Mouse (Mus musculus): ENCODE measurements around the gene Rnf224. TPM values are rescaled to one million over a fixed set of nuclear protein-coding genes. Genes with fewer than 3 reads are reported as not detected.
A peak's percentile ranks its signal among the peaks of the same experiment; 100 is the strongest.

Gene Rnf224
- polyA plus RNA-seq, 1 experiment, result not detected

- Histone ChIP-seq H3K4me3 (ENCODE audit: insufficient read depth, low read depth, low read length) (peak within 1 kb of the TSS; percentile 89), H3K27ac (ENCODE audit: insufficient read depth, low read depth, low read length) (peak within 1 kb of the TSS; percentile 56; the same call in 1 of the 2 replicates), H3K4me1 (ENCODE audit: control insufficient read depth, insufficient read depth, low read length) (peaks cover 26% of the 10 kb centered on the region)
- WGBS, result 0% methylated on average over 52 of the region's 59 CpGs
- TF ChIP-seq POLR2A (IDR thresholded peaks at IDR 0.05; ENCODE audit: insufficient read depth, low read depth, low read length), result peak; percentile 39
- no peak for TF ChIP-seq CTCF (IDR thresholded peaks at IDR 0.05; ENCODE audit: insufficient read depth, low read depth, low read length)
These were observed 5.5 kb upstream of the Rnf224 start, which contains the start of the genes Rnf208 and Cysrt1 for GRCm38 (mm10) chr2:25242101-25242506. Gene Rnf208 (plus strand): TSS chr2:25242255. Gene Cysrt1 (minus strand): TSS chr2:25242452.

- 19% methylated on average over 6 of the region's 6 CpGs for WGBS
- TF ChIP-seq CTCF (IDR thresholded peaks at IDR 0.05; ENCODE audit: insufficient read depth, low read depth, low read length), result no peak
- TF ChIP-seq POLR2A (IDR thresholded peaks at IDR 0.05; ENCODE audit: insufficient read depth, low read depth, low read length), result no peak
- Histone ChIP-seq H3K27ac (ENCODE audit: insufficient read depth, low read depth, low read length) (no peak overlapping the region), H3K4me1 (ENCODE audit: control insufficient read depth, insufficient read depth, low read length) (peaks cover 26% of the 10 kb centered on the region), H3K4me3 (ENCODE audit: insufficient read depth, low read depth, low read length) (peak overlapping the region; percentile 89)
These were observed 4.8 kb upstream of the Rnf224 start for GRCm38 (mm10) chr2:25241438-25241775.

- H3K27ac ChIP-seq (ENCODE audit: insufficient read depth, low read depth, low read length), result no peak overlapping the region
- TF ChIP-seq POLR2A (IDR thresholded peaks at IDR 0.05; ENCODE audit: insufficient read depth, low read depth, low read length) (0 out of 2 replicates have a peak, but pooled peaks have one; percentile 17), CTCF (IDR thresholded peaks at IDR 0.05; ENCODE audit: insufficient read depth, low read depth, low read length) (no peak)
- WGBS, result under 1% methylated on average over 29 of the region's 29 CpGs
- peak overlapping the region; percentile 89 for H3K4me3 ChIP-seq (ENCODE audit: insufficient read depth, low read depth, low read length)
- peaks cover 26% of the 10 kb centered on the region for H3K4me1 ChIP-seq (ENCODE audit: control insufficient read depth, insufficient read depth, low read length)
These were observed 4.3 kb upstream of the Rnf224 start for GRCm38 (mm10) chr2:25240723-25241437.

GRCm38 (mm10) chr2:25240310-25240709 is 3.7 kb upstream of the Rnf224 start:
- peak overlapping the region; percentile 89; the same call in 1 of the 2 replicates for H3K4me3 ChIP-seq (ENCODE audit: insufficient read depth, low read depth, low read length)
- no peak for TF ChIP-seq POLR2A (IDR thresholded peaks at IDR 0.05; ENCODE audit: insufficient read depth, low read depth, low read length)
- TF ChIP-seq CTCF (IDR thresholded peaks at IDR 0.05; ENCODE audit: insufficient read depth, low read depth, low read length), result no peak
- WGBS, result 52% methylated on average over 8 of the region's 8 CpGs
- H3K4me1 ChIP-seq (ENCODE audit: control insufficient read depth, insufficient read depth, low read length), result peaks cover 26% of the 10 kb centered on the region
- no peak overlapping the region for H3K27ac ChIP-seq (ENCODE audit: insufficient read depth, low read depth, low read length)

GRCm38 (mm10) chr2:25239766-25240165 is 3.2 kb upstream of the Rnf224 start:
- 95% methylated on average over 3 of the region's 3 CpGs for WGBS
- no peak for TF ChIP-seq CTCF (IDR thresholded peaks at IDR 0.05; ENCODE audit: insufficient read depth, low read depth, low read length)
- TF ChIP-seq POLR2A (IDR thresholded peaks at IDR 0.05; ENCODE audit: insufficient read depth, low read depth, low read length), result no peak
- H3K4me1 ChIP-seq (ENCODE audit: control insufficient read depth, insufficient read depth, low read length), result peaks cover 26% of the 10 kb centered on the region
- no peak overlapping the region for H3K27ac ChIP-seq (ENCODE audit: insufficient read depth, low read depth, low read length)
- H3K4me3 ChIP-seq (ENCODE audit: insufficient read depth, low read depth, low read length), result no peak overlapping the region

GRCm38 (mm10) chr2:25238106-25238505 is 1.5 kb upstream of the Rnf224 start:
- Histone ChIP-seq H3K27ac (ENCODE audit: insufficient read depth, low read depth, low read length) (no peak overlapping the region), H3K4me3 (ENCODE audit: insufficient read depth, low read depth, low read length) (no peak overlapping the region), H3K4me1 (ENCODE audit: control insufficient read depth, insufficient read depth, low read length) (peaks cover 18% of the 10 kb centered on the region)
- TF ChIP-seq POLR2A (IDR thresholded peaks at IDR 0.05; ENCODE audit: insufficient read depth, low read depth, low read length) (no peak), CTCF (IDR thresholded peaks at IDR 0.05; ENCODE audit: insufficient read depth, low read depth, low read length) (no peak)

- H3K4me1 ChIP-seq (ENCODE audit: control insufficient read depth, insufficient read depth, low read length), result peaks cover 13% of the 10 kb centered on the region
- WGBS, result 60% methylated on average over 4 of the region's 4 CpGs
- TF ChIP-seq CTCF (IDR thresholded peaks at IDR 0.05; ENCODE audit: insufficient read depth, low read depth, low read length) (no peak), POLR2A (IDR thresholded peaks at IDR 0.05; ENCODE audit: insufficient read depth, low read depth, low read length) (no peak)
- H3K4me3 ChIP-seq (ENCODE audit: insufficient read depth, low read depth, low read length), result no peak overlapping the region
- no peak overlapping the region for H3K27ac ChIP-seq (ENCODE audit: insufficient read depth, low read depth, low read length)
These were observed 935 bp upstream of the Rnf224 start for GRCm38 (mm10) chr2:25237522-25237921.

GRCm38 (mm10) chr2:25234551-25235220 is 1.9 kb downstream of the Rnf224 start:
- TF ChIP-seq CTCF (IDR thresholded peaks at IDR 0.05; ENCODE audit: insufficient read depth, low read depth, low read length), result no peak
- no peak for TF ChIP-seq POLR2A (IDR thresholded peaks at IDR 0.05; ENCODE audit: insufficient read depth, low read depth, low read length)
- no peak overlapping the region for H3K27ac ChIP-seq (ENCODE audit: insufficient read depth, low read depth, low read length)
- 76% methylated on average over 5 of the region's 5 CpGs for WGBS
- H3K4me1 ChIP-seq (ENCODE audit: control insufficient read depth, insufficient read depth, low read length), result no peaks in the 10 kb centered on the region
- H3K4me3 ChIP-seq (ENCODE audit: insufficient read depth, low read depth, low read length), result no peak overlapping the region

GRCm38 (mm10) chr2:25234050-25234449 is 2.5 kb downstream of the Rnf224 start, which contains the start of gene Slc34a3:
Gene Slc34a3 (minus strand): TSS chr2:25234364.
- 94% methylated on average over 3 of the region's 3 CpGs for WGBS
- no peak for TF ChIP-seq CTCF (IDR thresholded peaks at IDR 0.05; ENCODE audit: insufficient read depth, low read depth, low read length)
- no peak for TF ChIP-seq POLR2A (IDR thresholded peaks at IDR 0.05; ENCODE audit: insufficient read depth, low read depth, low read length)

More at GRCm38 (mm10) chr2:25234050-25234449, 2.5 kb downstream of the Rnf224 start, which contains the start of gene Slc34a3:
- peaks cover 1% of the 10 kb centered on the region for H3K4me1 ChIP-seq (ENCODE audit: control insufficient read depth, insufficient read depth, low read length)
- H3K27ac ChIP-seq (ENCODE audit: insufficient read depth, low read depth, low read length), result no peak within 1 kb of the TSS
- no peak within 1 kb of the TSS for H3K4me3 ChIP-seq (ENCODE audit: insufficient read depth, low read depth, low read length)

Data from olfactory bulb, adult 2 months (tissue).